Mouse (Mus musculus): Measurements from ENCODE around the gene Fam174a. TPM values are rescaled to one million over a fixed set of nuclear protein-coding genes. Genes with fewer than 3 reads are reported as not detected.

Gene Fam174a
- total and polyA plus RNA-seq, 3 experiments = 16.7 to 19.0 TPM; not detected in 1

GRCm38 (mm10) chr1:95367748-95368147, 54.3 kb downstream of the Fam174a start:
- Histone ChIP-seq H3K4me1 (ENCODE audit: control insufficient read depth in 1 of 2, insufficient read depth in 2 of 2, low read length in 2 of 2) (peaks cover 2 to 4% of the 10 kb centered on the region in 2 experiments; a peak in 2 of 4 replicates), H3K9me3 (replicated peaks; ENCODE audit: insufficient read depth, low read length) (no peaks in the 10 kb centered on the region), H3K27me3 (ENCODE audit: control insufficient read depth in 1 of 2, insufficient read depth in 2 of 2, low read length in 2 of 2) (no peaks in the 10 kb centered on the region), H3K36me3 (ENCODE audit: control insufficient read depth in 1 of 2, insufficient read depth in 2 of 2, low read length in 2 of 2) (peaks cover 0 to 14% of the 10 kb centered on the region in 2 experiments; a peak in 2 of 4 replicates), H3K79me2 (ENCODE audit: control insufficient read depth, insufficient read depth, low read length, poor library complexity) (no peaks in the 10 kb centered on the region), H3K27ac (ENCODE audit: control insufficient read depth, low read depth, low read length) (no peak overlapping the region), H3K4me3 (ENCODE audit: control insufficient read depth in 1 of 2, insufficient read depth in 1 of 2, low read depth in 2 of 2, low read length in 2 of 2) (no peak overlapping the region), H3K9ac (ENCODE audit: control insufficient read depth, low read depth, low read length, poor library complexity, severe bottlenecking) (no peak overlapping the region)
- TF ChIP-seq SIN3A (IDR thresholded peaks at IDR 0.05; ENCODE audit: low read length) (no peak), UBTF (IDR thresholded peaks at IDR 0.05; ENCODE audit: borderline replicate concordance, insufficient read depth, low read depth, low read length) (no peak)
- DNase-seq (ENCODE audit: low read depth, low spot score) = no peak

DNA sequence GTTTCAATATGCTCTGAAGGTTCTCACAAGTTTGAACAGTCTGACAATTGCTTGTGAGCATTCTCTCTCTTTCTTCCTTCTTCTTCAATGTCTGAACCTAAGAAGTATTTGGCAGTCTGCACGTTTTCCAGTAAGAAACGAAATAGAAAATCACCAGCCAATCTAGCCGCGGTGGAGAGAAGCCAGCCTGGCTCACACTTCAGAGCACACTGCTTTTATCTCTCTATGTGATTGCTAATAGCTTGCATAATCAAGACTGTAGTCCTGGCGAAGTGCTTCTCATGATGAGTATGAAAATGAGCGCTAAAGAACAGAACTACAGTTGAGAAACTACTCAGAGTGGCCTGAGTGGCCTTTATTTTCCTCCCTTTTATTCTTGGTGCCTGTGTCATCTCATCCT, 62.0 kb downstream of the Fam174a start:
- no peaks in the 10 kb centered on the region for H3K9me3 ChIP-seq (replicated peaks; ENCODE audit: insufficient read depth, low read length)
- peak overlapping the region; percentile 11 to 33; a peak in 3 of 4 replicates for H3K4me3 ChIP-seq (ENCODE audit: control insufficient read depth in 1 of 2, insufficient read depth in 1 of 2, low read depth in 2 of 2, low read length in 2 of 2)
- TF ChIP-seq GATA1 (IDR thresholded peaks at IDR 0.05; ENCODE audit: low read depth, low read length) = no peak
- no peak for TF ChIP-seq JUND (IDR thresholded peaks at IDR 0.05; ENCODE audit: low read depth, low read length)
- TF ChIP-seq KAT2A (conservative IDR thresholded peaks at IDR 0.05; ENCODE audit: low read depth, low read length) = no peak
- TF ChIP-seq GABPA (IDR thresholded peaks at IDR 0.05; ENCODE audit: low read depth, low read length) = no peak
- TF ChIP-seq BHLHE40 (IDR thresholded peaks at IDR 0.05; ENCODE audit: borderline replicate concordance, low read depth, low read length) = no peak
- TF ChIP-seq SMC3 (IDR thresholded peaks at IDR 0.05; ENCODE audit: low read depth, low read length) = no peak
- no peak for TF ChIP-seq USF1 (IDR thresholded peaks at IDR 0.05; ENCODE audit: low read depth, low read length)
- no peak for TF ChIP-seq MAX (IDR thresholded peaks at IDR 0.05; ENCODE audit: low read length)
- TF ChIP-seq MAZ (IDR thresholded peaks at IDR 0.05; ENCODE audit: low read depth, low read length) = no peak
- TF ChIP-seq ZMIZ1 (IDR thresholded peaks at IDR 0.05; ENCODE audit: low read depth, low read length) = no peak
- TF ChIP-seq MYB (IDR thresholded peaks at IDR 0.05; ENCODE audit: low read depth, low read length) = no peak
- TF ChIP-seq MXI1 (IDR thresholded peaks at IDR 0.05; ENCODE audit: low read depth, low read length) = no peak
- TF ChIP-seq CHD1 (IDR thresholded peaks at IDR 0.05; ENCODE audit: low read depth, low read length) = no peak
- TF ChIP-seq POLR2AphosphoS2 (IDR thresholded peaks at IDR 0.05; ENCODE audit: low read length) = no peak
- TF ChIP-seq E2F4 (IDR thresholded peaks at IDR 0.05; ENCODE audit: borderline replicate concordance, low read depth, low read length) = no peak
- no peak overlapping the region; the same call in 1 of the 2 replicates for H3K27ac ChIP-seq (ENCODE audit: control insufficient read depth, low read depth, low read length)
- peak; percentile 37 for DNase-seq (ENCODE audit: low read depth, low spot score)
- H3K79me2 ChIP-seq (ENCODE audit: control insufficient read depth, insufficient read depth, low read length, poor library complexity) = no peaks in the 10 kb centered on the region
- H3K9ac ChIP-seq (ENCODE audit: control insufficient read depth, low read depth, low read length, poor library complexity, severe bottlenecking) = peak overlapping the region; percentile 25; the same call in 1 of the 2 replicates
- no peaks in the 10 kb centered on the region for H3K27me3 ChIP-seq (ENCODE audit: control insufficient read depth in 1 of 2, insufficient read depth in 2 of 2, low read length in 2 of 2)
- peaks cover 0 to 3% of the 10 kb centered on the region in 2 experiments; a peak in 2 of 4 replicates for H3K4me1 ChIP-seq (ENCODE audit: control insufficient read depth in 1 of 2, insufficient read depth in 2 of 2, low read length in 2 of 2)
- no peaks in the 10 kb centered on the region; a peak in 1 of 4 replicates for H3K36me3 ChIP-seq (ENCODE audit: control insufficient read depth in 1 of 2, insufficient read depth in 2 of 2, low read length in 2 of 2)

Data from MEL (cell line).